Mouse (Mus musculus) kidney, adult 2 months (tissue): ENCODE data around the gene Crybb1. TPM values are rescaled to one million over a fixed set of nuclear protein-coding genes. Genes with fewer than 3 reads are reported as not detected.

ENCODE experiments used
- DNase-seq: peaks from one replicate; pipeline ENCODE4 v3.0.0; 2021
- H3K27ac ChIP-seq: fragments of 200-500 bp; 2 replicates; pipeline ENCODE4 v1.5.1; 2012; ENCODE audit warnings: low read depth, low read length, control low read depth, inconsistent platforms; ENCODE audit not compliant: insufficient read depth
- H3K27me3 ChIP-seq: fragments of 200-500 bp; replicated peaks from 2 replicates; pipeline ENCODE4 v1.6.1; 2012; ENCODE audit warnings: mild to moderate bottlenecking, moderate library complexity, low read length, inconsistent platforms; ENCODE audit not compliant: control insufficient read depth, insufficient read depth
- H3K36me3 ChIP-seq: fragments of 200-500 bp; 2 replicates; pipeline ENCODE4 v1.6.1; 2012; ENCODE audit warnings: mild to moderate bottlenecking, moderate library complexity, low read length, inconsistent platforms; ENCODE audit not compliant: control insufficient read depth, insufficient read depth
- H3K4me1 ChIP-seq: fragments of 200-500 bp; 2 replicates; pipeline ENCODE4 v1.6.1; 2011; ENCODE audit warnings: low read length; ENCODE audit not compliant: control insufficient read depth, insufficient read depth
- H3K4me3 ChIP-seq: fragments of 200-500 bp; 2 replicates; pipeline ENCODE4 v1.5.1; 2011; ENCODE audit warnings: mild to moderate bottlenecking, low read depth, low read length, control low read depth; ENCODE audit not compliant: insufficient read depth
- CTCF ChIP-seq: fragments of 200-500 bp; conservative IDR thresholded peaks from 2 replicates; pipeline ENCODE4 v1.5.1; 2011; ENCODE audit warnings: low read depth, mild to moderate bottlenecking, control low read depth, low read length, moderate library complexity, mixed read lengths; ENCODE audit not compliant: insufficient read depth, insufficient read length
- POLR2A ChIP-seq: fragments of 200-500 bp; IDR thresholded peaks from one replicate; pipeline ENCODE4 v1.6.1; 2011; ENCODE audit warnings: low read depth, low read length, control low read depth
- WGBS: fragments of 180-500 bp; shearing (Covaris S2); methylation state at CpG from one replicate; pipeline ENCODE4 v1.1.7; 2018; 5-methylcytosine and 5-hydroxymethylcytosine counted together
- polyA plus RNA-seq: library from polyadenylated mRNA; depleted of rRNA; stranded (reverse); fragments of >200 nt; gene quantifications from 2 replicates; pipeline ENCODE4 v1.2.3, GENCODE M21; 2012

Crybb1 gene
- polyA plus RNA-seq, 1 experiment = 0.14 TPM

DNA sequence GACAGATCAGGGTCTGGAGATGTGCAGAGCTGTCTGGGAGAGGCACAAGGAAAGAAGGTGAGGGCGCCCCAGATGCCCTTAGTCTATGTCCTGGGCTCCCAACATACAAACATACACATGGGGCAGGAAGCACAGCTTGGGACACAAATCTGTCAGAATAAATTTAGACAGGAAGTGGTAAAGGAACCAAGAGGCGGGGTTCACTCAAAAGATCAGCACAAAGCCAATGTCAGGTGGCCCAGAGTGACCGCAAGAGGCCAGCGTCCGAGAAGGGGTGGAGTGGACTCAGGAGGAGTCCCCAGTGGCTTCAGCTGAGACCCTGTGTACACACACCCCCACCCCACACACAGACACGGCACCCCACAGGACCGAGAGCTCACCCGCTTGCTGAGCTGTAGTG, 35.4 kb upstream of the Crybb1 start:
- H3K27me3 ChIP-seq = no peaks in the 10 kb centered on the region
- no peaks in the 10 kb centered on the region for H3K4me1 ChIP-seq
- no peak overlapping the region for H3K4me3 ChIP-seq
- no peaks in the 10 kb centered on the region for H3K36me3 ChIP-seq
- no peak overlapping the region for H3K27ac ChIP-seq
- peak; percentile 44 for DNase-seq
- no peak for TF ChIP-seq POLR2A
- no peak for TF ChIP-seq CTCF
- 72% methylated on average over 8 of the region's 8 CpGs for WGBS

GRCm38 (mm10) chr5:112225591-112225990, 30.0 kb upstream of the Crybb1 start:
- Histone ChIP-seq H3K27ac (no peak overlapping the region), H3K4me1 (no peaks in the 10 kb centered on the region), H3K36me3 (no peaks in the 10 kb centered on the region), H3K4me3 (no peak overlapping the region), H3K27me3 (peaks cover 4% of the 10 kb centered on the region; the same call in 1 of the 2 replicates)
- 60% methylated on average over 6 of the region's 6 CpGs for WGBS
- TF ChIP-seq POLR2A = no peak
- no peak for TF ChIP-seq CTCF
- no peak for DNase-seq

- Histone ChIP-seq H3K27ac (no peak overlapping the region), H3K4me1 (no peaks in the 10 kb centered on the region), H3K36me3 (no peaks in the 10 kb centered on the region), H3K4me3 (no peak overlapping the region), H3K27me3 (peaks cover 4% of the 10 kb centered on the region; the same call in 1 of the 2 replicates)
- TF ChIP-seq CTCF (no peak), POLR2A (no peak)
- 4% methylated on average over 30 of the region's 30 CpGs for WGBS
- DNase-seq = peak; percentile 12
These were observed 28.3 kb upstream of the Crybb1 start for GRCm38 (mm10) chr5:112227354-112227753.

DNA sequence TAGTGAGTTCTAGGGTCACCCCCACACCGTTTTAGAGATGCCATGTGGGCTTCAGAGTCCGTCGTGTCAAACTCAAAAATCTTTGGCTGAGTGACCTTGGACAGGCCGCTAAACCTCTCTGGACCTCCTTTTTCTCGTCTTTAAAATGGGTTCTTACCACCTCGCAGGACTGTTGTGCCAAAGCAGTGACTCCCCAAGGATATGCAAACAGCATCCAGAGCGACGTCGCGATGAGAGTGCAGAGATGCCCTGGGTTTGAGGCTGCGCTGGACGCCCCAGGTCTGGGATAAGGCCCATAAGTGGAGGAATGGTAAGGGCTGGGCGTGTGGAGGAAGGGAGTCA, 27.7 kb upstream of the Crybb1 start:
- Histone ChIP-seq H3K27ac (no peak overlapping the region), H3K36me3 (no peaks in the 10 kb centered on the region), H3K4me3 (no peak overlapping the region), H3K4me1 (no peaks in the 10 kb centered on the region), H3K27me3 (peaks cover 4% of the 10 kb centered on the region; the same call in 1 of the 2 replicates)
- WGBS = 5% methylated on average over 13 of the region's 13 CpGs
- no peak for DNase-seq
- TF ChIP-seq CTCF (no peak), POLR2A (no peak)

DNA sequence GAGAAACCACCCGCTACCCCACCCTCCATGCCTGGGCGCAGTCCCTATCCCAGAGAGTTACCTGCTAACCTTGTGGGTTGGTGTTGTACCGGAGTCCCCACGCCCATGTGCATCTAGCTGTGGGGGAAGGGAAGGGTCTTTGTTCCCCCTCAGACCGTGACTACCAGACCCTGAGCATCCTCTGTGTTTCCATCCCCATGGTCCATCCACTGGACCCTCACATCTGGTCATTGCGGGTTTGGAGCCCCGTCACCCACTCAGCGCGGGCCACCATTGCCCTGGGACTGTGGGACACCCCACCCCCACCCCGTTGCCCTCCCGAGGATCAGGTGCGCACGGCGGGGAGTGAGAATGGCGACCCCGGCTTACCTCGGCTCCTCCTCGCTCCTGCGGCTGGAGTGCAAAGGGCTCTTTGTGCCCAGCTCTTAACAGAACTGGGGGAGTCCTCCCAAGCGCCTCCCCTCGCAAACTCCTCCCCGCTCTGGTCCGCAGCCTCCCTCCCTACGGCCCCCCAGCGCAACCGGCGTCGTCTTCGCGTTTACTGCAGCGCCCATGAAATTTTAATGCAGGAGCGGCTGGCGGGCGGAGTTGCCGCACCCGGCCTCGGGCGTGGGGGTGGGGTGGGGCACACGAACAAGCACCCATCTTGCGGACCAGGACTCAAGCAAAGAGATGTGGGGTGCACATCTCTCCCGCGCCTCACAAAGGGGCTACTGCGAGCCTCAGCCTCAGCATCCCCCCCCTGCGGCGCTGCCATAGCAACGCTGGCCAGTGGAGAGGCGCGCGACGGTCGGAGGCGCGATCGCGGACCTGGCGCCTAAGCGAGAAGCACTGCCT, 27.2 kb upstream of the Crybb1 start:
- 1% methylated on average over 57 of the region's 57 CpGs for WGBS
- no peak for TF ChIP-seq POLR2A
- TF ChIP-seq CTCF = no peak
- DNase-seq = no peak
- Histone ChIP-seq H3K4me1 (no peaks in the 10 kb centered on the region), H3K27me3 (peaks cover 4% of the 10 kb centered on the region; the same call in 1 of the 2 replicates), H3K4me3 (no peak overlapping the region), H3K27ac (no peak overlapping the region), H3K36me3 (no peaks in the 10 kb centered on the region)

DNA sequence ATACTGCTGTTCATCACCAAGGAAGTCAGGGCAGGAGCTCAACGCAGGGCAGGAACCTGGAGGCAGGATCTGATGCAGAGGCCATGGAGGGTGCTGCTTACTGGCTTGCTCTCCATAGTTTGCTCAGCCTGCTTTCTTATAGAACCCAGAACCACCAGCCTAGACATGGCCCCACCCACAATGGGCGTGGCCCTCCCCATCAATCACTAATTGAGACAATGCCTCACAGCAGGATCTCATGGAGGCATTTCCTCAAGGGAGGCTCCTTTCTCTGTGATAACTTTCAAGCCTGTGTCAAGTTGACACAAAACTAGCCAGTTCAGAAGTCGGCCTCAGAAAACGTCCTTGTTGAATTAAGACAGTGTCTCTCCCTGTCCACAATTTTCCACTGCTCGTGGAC, 19.8 kb upstream of the Crybb1 start:
- no peak for TF ChIP-seq CTCF
- TF ChIP-seq POLR2A = no peak
- no peak overlapping the region for H3K27ac ChIP-seq
- H3K4me1 ChIP-seq = no peaks in the 10 kb centered on the region
- no peaks in the 10 kb centered on the region for H3K36me3 ChIP-seq
- DNase-seq = no peak
- no peak overlapping the region for H3K4me3 ChIP-seq
- no peaks in the 10 kb centered on the region for H3K27me3 ChIP-seq
- 68% methylated on average over 5 of the region's 5 CpGs for WGBS

DNA sequence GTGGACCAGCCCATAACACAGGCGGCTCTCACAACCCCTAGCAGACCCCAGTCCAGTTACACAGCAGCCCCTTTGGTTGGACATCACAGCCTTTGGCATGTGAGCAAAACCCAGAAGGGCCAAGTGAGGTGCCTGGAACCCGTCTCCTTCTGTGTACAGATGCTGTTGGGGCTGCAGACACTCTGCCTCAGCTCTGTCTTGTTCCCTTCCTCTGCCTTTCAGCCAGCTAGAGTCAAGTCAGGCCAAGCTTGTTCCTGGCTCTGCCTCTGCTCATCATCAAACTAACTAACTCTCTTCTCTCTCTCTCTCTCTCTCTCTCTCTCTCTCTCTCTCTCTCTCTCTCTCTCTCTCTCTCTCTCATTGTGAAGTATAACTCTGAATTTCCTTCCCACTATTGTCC, 19.0 kb upstream of the Crybb1 start:
- Histone ChIP-seq H3K4me3 (no peak overlapping the region), H3K27ac (no peak overlapping the region), H3K27me3 (no peaks in the 10 kb centered on the region), H3K36me3 (no peaks in the 10 kb centered on the region), H3K4me1 (no peaks in the 10 kb centered on the region)
- no peak for TF ChIP-seq POLR2A
- no peak for DNase-seq
- WGBS = 74% methylated on average over 2 of the region's 2 CpGs
